Mouse (Mus musculus): ENCODE measurements around the gene Trappc2l. TPM values are rescaled to one million over a fixed set of nuclear protein-coding genes. Genes with fewer than 3 reads are reported as not detected.

Trappc2l gene
- total RNA-seq (2023; ENCODE audit: inconsistent age) = 44.4 to 55.6 TPM (median 52.9 TPM) in 4 replicates

GRCm38 (mm10) chr8:122611295-122612133, at the start of gene Trappc2l, which contains the start of gene Galns:
Gene Trappc2l, plus strand, starts transcription at chr8:122611640.
Gene Galns, minus strand, starts transcription at chr8:122611463.

DNA sequence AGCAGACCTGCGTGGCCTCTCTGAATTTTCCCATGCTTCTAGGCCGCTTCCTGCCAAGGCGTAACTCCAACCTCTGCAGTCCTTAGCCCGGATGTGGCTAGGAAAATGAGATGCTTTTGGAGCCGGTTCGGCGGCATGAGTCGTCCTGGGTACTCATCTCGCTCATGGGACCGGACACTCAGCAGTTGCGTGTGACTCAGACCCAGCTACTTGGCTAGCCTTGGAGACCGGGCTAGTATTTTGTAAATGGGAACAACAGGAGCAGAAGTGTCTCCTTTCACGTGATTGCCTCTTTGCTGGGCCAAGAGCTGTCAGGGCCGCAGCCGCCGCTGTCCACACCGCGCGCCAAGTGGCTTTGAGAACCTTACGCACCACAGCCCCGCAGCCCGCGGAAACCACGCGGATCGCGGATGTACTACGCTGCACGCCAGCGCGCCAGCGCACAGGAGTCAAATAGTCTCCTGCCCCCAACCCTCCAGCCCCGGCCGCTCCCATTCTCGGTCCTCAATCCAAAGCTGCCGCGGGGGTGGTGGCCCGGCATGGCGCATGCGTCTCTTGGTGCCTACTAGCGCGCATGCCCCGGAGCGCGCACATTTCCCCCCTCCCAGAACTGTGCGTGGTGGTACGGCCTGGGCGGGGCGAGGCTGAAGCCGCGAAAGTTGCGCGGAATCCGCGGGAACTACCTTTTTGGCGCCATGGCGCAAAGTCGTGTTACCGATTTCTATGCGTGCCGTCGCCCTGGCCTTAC, 43.9 kb upstream of the Trappc2l start, which contains the start of gene Cdt1:
Cdt1 (plus strand) TSS at position 655 of the 748 bp plus-strand sequence.

GRCm38 (mm10) chr8:122576648-122577022, 34.8 kb upstream of the Trappc2l start, which contains the start of gene Aprt:
Gene Aprt, minus strand, starts transcription at chr8:122576909.

GRCm38 (mm10) chr8:122622727-122623126, 11.3 kb downstream of the Trappc2l start, which contains the start of gene Pabpn1l:
Gene Pabpn1l, minus strand, starts transcription at chr8:122622739.

Other genes starting within 250 kb of the Trappc2l start
- gene Zc3h18, start 235.0 kb upstream of the Trappc2l start, total RNA-seq (2023; ENCODE audit: inconsistent age) = 97.1 to 111 TPM (median 102 TPM) in 4 replicates
- 0.83 to 2.5 TPM (median 1.8 TPM) in 3 of 4 replicates, not detected in the other for gene Il17c, start 189.6 kb upstream of the Trappc2l start, total RNA-seq (2023; ENCODE audit: inconsistent age)
- 306 to 340 TPM (median 317 TPM) in 4 replicates for gene Cyba, start 178.7 kb upstream of the Trappc2l start, total RNA-seq (2023; ENCODE audit: inconsistent age)
- 4.8 to 6.9 TPM (median 6.2 TPM) in 4 replicates for gene Mvd, start 168.2 kb upstream of the Trappc2l start, total RNA-seq (2023; ENCODE audit: inconsistent age)
- 3.1 to 4.4 TPM (median 3.9 TPM) in 4 replicates for gene Snai3, start 150.9 kb upstream of the Trappc2l start, total RNA-seq (2023; ENCODE audit: inconsistent age)
- gene Rnf166, start 135.6 kb upstream of the Trappc2l start, total RNA-seq (2023; ENCODE audit: inconsistent age) = 38.7 to 43.7 TPM (median 41.0 TPM) in 4 replicates
- gene Ctu2, start 135.5 kb upstream of the Trappc2l start, total RNA-seq (2023; ENCODE audit: inconsistent age) = 57.5 to 66.9 TPM (median 58.8 TPM) in 4 replicates
- 50.5 to 55.1 TPM (median 53.3 TPM) in 4 replicates for gene Piezo1, start 60.3 kb upstream of the Trappc2l start, total RNA-seq (2023; ENCODE audit: inconsistent age)
- gene Cdt1, start 43.6 kb upstream of the Trappc2l start, total RNA-seq (2023; ENCODE audit: inconsistent age) = 154 to 175 TPM (median 169 TPM) in 4 replicates
- gene Aprt, start 34.7 kb upstream of the Trappc2l start, total RNA-seq (2023; ENCODE audit: inconsistent age) = 78.0 to 94.8 TPM (median 88.3 TPM) in 4 replicates
- gene Galns, start 177 bp upstream of the Trappc2l start, total RNA-seq (2023; ENCODE audit: inconsistent age) = 26.1 to 34.6 TPM (median 27.1 TPM) in 4 replicates
- gene Pabpn1l, start 11.1 kb downstream of the Trappc2l start, total RNA-seq (2023; ENCODE audit: inconsistent age) = 0.48 TPM in 1 of 4 replicates, not detected in the others
- gene Cbfa2t3, start 87.5 kb downstream of the Trappc2l start, total RNA-seq (2023; ENCODE audit: inconsistent age) = 58.9 to 63.9 TPM (median 60.8 TPM) in 4 replicates
- 16.6 to 19.5 TPM (median 18.2 TPM) in 4 replicates for gene Acsf3, start 163.8 kb downstream of the Trappc2l start, total RNA-seq (2023; ENCODE audit: inconsistent age)
- gene Cdh15, start 236.3 kb downstream of the Trappc2l start, total RNA-seq (2023; ENCODE audit: inconsistent age) = 0.16 TPM in 1 of 4 replicates, not detected in the others